Mouse (Mus musculus) hindbrain, postnatal 0 days (tissue): ENCODE measurements around the gene Rsl24d1. TPM values are rescaled to one million over a fixed set of nuclear protein-coding genes. Genes with fewer than 3 reads are reported as not detected.

ENCODE experiments used
- ATAC-seq: fragments of 200-750 bp; cut with Nextera tagmentation; 2 replicates; pipeline ENCODE4 v1.8.0; 2017; ENCODE audit warnings: mild to moderate bottlenecking, moderate TSS enrichment, moderate library complexity
- DNase-seq: peaks from one replicate; pipeline ENCODE4 v3.0.0-alpha.2; 2015; ENCODE audit warnings: low spot score
- H3K27ac ChIP-seq: fragments of 300-500 bp; sonication (generic); 2 replicates; pipeline ENCODE4 v1.5.1; 2014; ENCODE audit warnings: mild to moderate bottlenecking
- H3K27me3 ChIP-seq: fragments of 300-500 bp; sonication (generic); 2 replicates; pipeline ENCODE4 v1.6.1; 2014; ENCODE audit warnings: low read length, mixed read lengths; ENCODE audit not compliant: insufficient read depth
- H3K36me3 ChIP-seq: fragments of 300-500 bp; sonication (generic); 2 replicates; pipeline ENCODE4 v1.6.1; 2014; ENCODE audit warnings: low read length, mixed read lengths; ENCODE audit not compliant: insufficient read depth
- H3K4me1 ChIP-seq: fragments of 300-500 bp; sonication (generic); 2 replicates; pipeline ENCODE4 v1.6.1; 2014; ENCODE audit warnings: antibody characterized with exemption, low read length, mixed read lengths; ENCODE audit not compliant: insufficient read depth
- H3K4me2 ChIP-seq: fragments of 300-500 bp; sonication (generic); 2 replicates; pipeline ENCODE4 v1.6.1; 2014; ENCODE audit warnings: low read depth, mild to moderate bottlenecking, low read length, moderate library complexity, mixed read lengths
- H3K4me3 ChIP-seq: fragments of 300-500 bp; sonication (generic); 2 replicates; pipeline ENCODE4 v1.5.1; 2014; ENCODE audit warnings: low read length
- H3K9ac ChIP-seq: fragments of 300-500 bp; sonication (generic); replicated peaks from 2 replicates; pipeline ENCODE4 v1.6.1; 2014; ENCODE audit warnings: mild to moderate bottlenecking, low read length, moderate library complexity, mixed read lengths
- H3K9me3 ChIP-seq: fragments of 300-500 bp; sonication (generic); 2 replicates; pipeline ENCODE4 v1.6.1; 2016; ENCODE audit warnings: low read length, mixed read lengths
- CTCF ChIP-seq: IDR thresholded peaks from 2 replicates; pipeline ENCODE4 v1.5.1; 2016; ENCODE audit warnings: antibody characterized with exemption, control low read depth, low read depth
- WGBS: fragments of 180-500 bp; shearing (Covaris S2); extraction: QIAGEN DNeasy Blood & Tissue Kit; methylation state at CpG from one replicate; pipeline ENCODE4 v1.1.7; 2014; 5-methylcytosine and 5-hydroxymethylcytosine counted together
- polyA plus RNA-seq: library from polyadenylated mRNA; unstranded; fragments of >200 nt; fragmentation: Nextera tagmentation; extraction: Ambion mirVana; gene quantifications from 2 replicates; pipeline ENCODE4 v1.2.1, GENCODE M21; 2015
- total RNA-seq: library from RNA; depleted of rRNA; stranded (reverse); fragments of >200 nt; gene quantifications from 2 replicates; pipeline ENCODE4 v1.2.3, GENCODE M21; 2014; rRNA removed

Rsl24d1 gene
- total RNA-seq: 54.1 and 59.4 TPM in 2 replicates
- 102 and 106 TPM in 2 replicates for polyA plus RNA-seq

- H3K36me3 ChIP-seq: peaks cover 11% of the 10 kb centered on the region; the same call in 1 of the 2 replicates
- no peaks in the 10 kb centered on the region for H3K27me3 ChIP-seq
- H3K4me1 ChIP-seq: no peaks in the 10 kb centered on the region
- H3K4me3 ChIP-seq: peak within 1 kb of the TSS; percentile 92
- peak within 1 kb of the TSS; percentile 84 for H3K4me2 ChIP-seq
- peak within 1 kb of the TSS; percentile 79 for H3K27ac ChIP-seq
- under 1% methylated on average over 64 of the region's 64 CpGs for WGBS
- peak within 1 kb of the TSS; percentile 74 for H3K9ac ChIP-seq
- DNase-seq (peak; percentile 95), ATAC-seq (peak; percentile 99)
- H3K9me3 ChIP-seq: no peaks in the 10 kb centered on the region
- no peak for TF ChIP-seq CTCF
Observed at GRCm38 (mm10) chr9:73112919-73113906, at the start of gene Rsl24d1. TSS of gene Rsl24d1 (plus strand) at chr9:73113426.

GRCm38 (mm10) chr9:73063621-73064290, 49.5 kb upstream of the Rsl24d1 start:
- Histone ChIP-seq H3K4me3 (no peak overlapping the region), H3K9me3 (no peaks in the 10 kb centered on the region), H3K27me3 (no peaks in the 10 kb centered on the region), H3K4me2 (peak overlapping the region; percentile 30), H3K27ac (no peak overlapping the region), H3K9ac (0 out of 2 replicates have a peak overlapping the region, but pooled peaks have one; percentile 19), H3K4me1 (no peaks in the 10 kb centered on the region), H3K36me3 (no peaks in the 10 kb centered on the region)
- no peak for TF ChIP-seq CTCF
- ATAC-seq (no peak), DNase-seq (no peak)
- WGBS: 31% methylated on average over 15 of the region's 15 CpGs

DNA sequence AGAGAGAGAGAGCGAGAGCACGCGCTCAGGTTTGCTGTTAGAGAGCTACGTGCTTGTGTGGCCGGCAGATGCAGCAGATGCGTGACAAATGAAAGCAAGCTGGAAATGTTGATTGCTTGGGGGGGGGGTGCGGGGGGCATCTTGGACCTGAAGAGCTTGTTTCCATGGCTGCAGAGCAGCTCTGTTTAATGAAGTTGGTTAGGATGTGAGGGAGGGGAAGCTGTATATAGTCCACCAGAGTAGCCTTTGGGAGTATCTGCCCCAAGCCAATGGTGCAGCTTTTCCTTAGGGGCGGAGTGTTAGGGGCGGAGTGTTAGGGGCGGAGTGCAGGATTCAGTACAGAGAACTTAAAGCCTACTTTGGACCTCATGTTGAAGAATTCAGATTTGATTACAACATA, 46.1 kb upstream of the Rsl24d1 start:
- H3K9me3 ChIP-seq: 0 out of 2 replicates have a peak, but pooled peaks cover 2% of the 10 kb centered on the region
- peak overlapping the region; percentile 25; the same call in 1 of the 2 replicates for H3K4me2 ChIP-seq
- H3K4me1 ChIP-seq: no peaks in the 10 kb centered on the region
- H3K4me3 ChIP-seq: no peak overlapping the region
- DNase-seq (peak; percentile 27), ATAC-seq (peak; percentile 71)
- 37% methylated on average over 10 of the region's 10 CpGs for WGBS
- no peak overlapping the region for H3K27ac ChIP-seq
- H3K9ac ChIP-seq: no peak overlapping the region
- no peak for TF ChIP-seq CTCF
- H3K36me3 ChIP-seq: no peaks in the 10 kb centered on the region
- H3K27me3 ChIP-seq: no peaks in the 10 kb centered on the region

- DNase-seq (no peak), ATAC-seq (no peak)
Observed at GRCm38 (mm10) chr9:73068230-73068679, 45.0 kb upstream of the Rsl24d1 start.

GRCm38 (mm10) chr9:73068688-73069087, 44.5 kb upstream of the Rsl24d1 start:
- no peak overlapping the region for H3K4me2 ChIP-seq
- H3K27ac ChIP-seq: no peak overlapping the region
- ATAC-seq (no peak), DNase-seq (no peak)
- H3K4me1 ChIP-seq: no peaks in the 10 kb centered on the region
- WGBS: 88% methylated on average over 6 of the region's 6 CpGs
- H3K4me3 ChIP-seq: no peak overlapping the region
- H3K36me3 ChIP-seq: no peaks in the 10 kb centered on the region
- H3K9ac ChIP-seq: no peak overlapping the region
- no peak for TF ChIP-seq CTCF
- H3K9me3 ChIP-seq: 0 out of 2 replicates have a peak, but pooled peaks cover 2% of the 10 kb centered on the region
- H3K27me3 ChIP-seq: no peaks in the 10 kb centered on the region

More at GRCm38 (mm10) chr9:73068230-73068679, 45.0 kb upstream of the Rsl24d1 start:
- Histone ChIP-seq H3K4me1 (no peaks in the 10 kb centered on the region), H3K36me3 (no peaks in the 10 kb centered on the region), H3K4me3 (no peak overlapping the region), H3K9me3 (0 out of 2 replicates have a peak, but pooled peaks cover 2% of the 10 kb centered on the region), H3K27ac (no peak overlapping the region), H3K27me3 (no peaks in the 10 kb centered on the region), H3K9ac (no peak overlapping the region), H3K4me2 (no peak overlapping the region)
- no peak for TF ChIP-seq CTCF
- 57% methylated on average over 6 of the region's 6 CpGs for WGBS

DNA sequence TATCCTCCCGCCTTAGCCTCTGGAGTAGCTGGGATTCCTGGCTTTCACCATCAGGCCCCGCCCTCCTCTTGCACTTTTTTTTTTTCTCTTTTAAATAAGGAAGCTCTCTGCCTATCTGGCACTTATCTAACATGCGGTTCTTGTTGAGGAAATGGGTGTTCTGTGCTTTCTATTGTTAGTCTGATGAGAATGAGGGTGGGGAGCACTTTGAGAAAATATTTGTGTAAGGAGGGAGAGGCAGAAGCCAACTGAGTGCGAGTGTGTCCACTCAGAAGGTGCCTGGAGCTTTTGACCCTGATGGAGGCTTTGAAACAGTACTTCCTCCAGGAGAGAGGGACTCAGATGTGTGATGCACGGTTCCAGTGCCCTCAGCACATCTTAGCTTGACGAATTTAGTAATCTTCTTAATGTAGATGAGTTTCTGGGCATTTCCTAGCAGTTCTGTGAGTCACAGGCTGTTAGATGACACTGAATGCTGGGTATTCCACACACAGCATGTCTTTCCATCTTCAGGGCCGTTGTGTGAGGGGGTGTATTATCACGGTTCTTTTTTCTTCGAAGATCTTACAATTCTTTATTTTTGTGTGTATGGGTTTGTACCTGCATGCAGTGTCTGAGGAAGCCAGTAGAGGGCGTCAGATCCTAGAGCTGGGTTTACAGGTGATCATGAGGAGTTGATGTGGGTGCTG, 42.1 kb upstream of the Rsl24d1 start:
- Histone ChIP-seq H3K9ac (no peak overlapping the region), H3K4me1 (no peaks in the 10 kb centered on the region), H3K9me3 (0 out of 2 replicates have a peak, but pooled peaks cover 2% of the 10 kb centered on the region), H3K36me3 (no peaks in the 10 kb centered on the region), H3K4me3 (no peak overlapping the region), H3K27me3 (no peaks in the 10 kb centered on the region), H3K4me2 (no peak overlapping the region), H3K27ac (no peak overlapping the region)
- WGBS: 73% methylated on average over 10 of the region's 10 CpGs
- no peak for TF ChIP-seq CTCF
- DNase-seq (no peak), ATAC-seq (no peak)
